Mouse (Mus musculus) kidney, postnatal 25 days (tissue): ENCODE results near the gene Gsk3b.

Experiments used
- DNase-seq, 2 experiments: peaks; one replicate each; pipeline ENCODE4 v3.0.0; 2021; ENCODE audit warnings: mixed read lengths in 2 of 2

Gsk3b gene

DNA sequence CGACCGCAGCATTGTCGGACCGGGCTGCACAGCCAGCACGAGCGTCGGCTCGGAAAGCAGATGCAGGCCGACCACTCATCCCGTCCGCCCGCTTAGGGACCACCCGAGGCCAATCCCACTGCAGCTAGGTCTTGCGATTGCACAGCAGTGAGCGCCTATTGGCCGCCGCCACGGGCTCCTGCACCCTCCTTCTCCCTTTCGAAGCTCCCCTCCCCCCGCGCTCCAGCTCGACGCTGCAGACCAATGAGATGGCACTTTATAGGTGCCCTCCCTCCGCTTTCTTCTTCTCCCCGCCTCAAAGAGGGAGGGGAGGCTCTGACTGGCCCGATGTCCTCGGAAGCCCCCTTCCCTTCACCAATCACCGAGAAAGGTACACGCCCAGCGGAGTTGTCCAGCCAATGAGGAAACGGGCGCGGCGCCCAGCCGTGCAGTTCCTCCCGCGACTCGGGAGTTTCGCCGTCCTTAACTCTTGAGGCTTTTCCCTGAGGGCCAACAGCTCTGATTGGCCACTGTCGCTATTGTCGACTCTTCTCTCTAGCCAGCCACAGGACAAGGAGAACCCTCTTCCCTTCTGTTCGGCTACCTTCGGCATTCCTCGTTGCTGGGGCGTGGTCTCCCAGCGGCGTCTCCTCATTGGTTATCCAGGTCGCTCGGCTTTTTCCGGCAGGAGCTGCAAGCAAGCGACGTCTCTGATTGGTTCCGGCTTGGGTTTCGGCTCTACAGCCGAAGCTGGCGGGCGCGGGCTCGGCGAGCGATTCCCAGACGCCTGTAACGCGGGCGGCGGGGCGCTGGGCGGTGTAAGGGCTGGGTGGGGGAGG lies at the start of gene Gsk3b:
Gene Gsk3b, plus strand, starts transcription at position 373 of the 818 bp plus-strand sequence.
- peak; percentile 100 for DNase-seq

- no peak for DNase-seq
These were observed 46.6 kb upstream of the Gsk3b start for GRCm38 (mm10) chr16:38042160-38042559.

DNA sequence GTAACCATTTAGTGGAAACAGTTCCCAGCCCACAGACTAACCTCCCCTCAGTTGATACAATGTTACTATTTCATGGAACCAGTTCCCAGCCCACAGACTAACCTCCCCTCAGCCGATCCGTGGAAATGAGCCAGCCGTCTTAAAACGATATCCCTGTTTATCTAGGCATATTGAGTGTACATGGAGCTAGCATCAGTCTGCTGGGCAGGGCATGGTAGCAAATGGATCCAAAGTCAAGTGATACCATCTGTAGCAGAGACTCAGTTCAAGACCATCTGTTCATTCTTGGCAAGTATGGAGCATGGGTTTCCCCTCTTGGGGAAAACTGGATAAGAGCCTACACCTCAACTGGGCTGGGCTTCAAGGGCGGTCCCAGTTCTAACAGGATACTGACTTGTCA lies 44.2 kb upstream of the Gsk3b start:
- no peak for DNase-seq

GRCm38 (mm10) chr16:38047781-38048558 lies 40.8 kb upstream of the Gsk3b start:
- no peak for DNase-seq

DNA sequence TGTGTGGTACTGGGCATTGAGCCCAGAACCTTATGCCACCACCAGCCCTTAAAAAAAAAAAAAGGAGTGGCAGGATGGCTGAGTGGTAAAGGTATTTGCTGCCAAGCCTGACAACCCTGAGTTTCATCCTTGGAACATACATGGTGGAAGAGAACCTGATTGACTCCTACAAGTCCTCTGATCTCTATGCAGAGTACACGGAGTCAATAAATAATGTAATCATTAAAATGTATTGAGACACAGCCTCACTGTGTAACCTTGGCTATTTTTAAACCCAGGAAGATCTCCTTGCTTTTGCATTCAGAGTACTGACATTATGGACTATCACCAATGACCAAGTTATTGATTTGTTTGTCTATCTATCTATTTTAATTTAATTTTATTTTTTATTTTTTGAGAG lies 30.9 kb upstream of the Gsk3b start:
- DNase-seq: no peak

GRCm38 (mm10) chr16:38058836-38059235 lies 30.0 kb upstream of the Gsk3b start:
- no peak for DNase-seq

DNA sequence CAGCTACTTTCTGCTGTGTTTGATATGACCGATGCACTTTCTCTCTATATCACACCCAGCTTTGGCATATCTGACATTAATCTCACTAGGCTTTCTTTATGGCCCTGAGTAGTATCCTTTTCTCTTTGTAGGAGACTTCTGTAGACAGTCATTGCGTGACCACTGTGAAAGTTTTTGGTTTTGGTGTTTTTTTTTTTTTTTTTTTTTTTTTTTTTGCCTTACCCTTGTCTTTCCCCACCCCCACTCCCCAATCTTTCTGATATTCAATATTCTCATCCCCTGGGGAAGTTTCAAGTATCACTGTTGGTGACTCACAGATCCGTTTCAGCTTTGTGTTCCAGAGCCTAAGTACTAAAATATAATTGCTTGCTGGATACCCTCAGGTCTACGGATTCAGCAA lies 29.2 kb upstream of the Gsk3b start:
- no peak for DNase-seq

DNA sequence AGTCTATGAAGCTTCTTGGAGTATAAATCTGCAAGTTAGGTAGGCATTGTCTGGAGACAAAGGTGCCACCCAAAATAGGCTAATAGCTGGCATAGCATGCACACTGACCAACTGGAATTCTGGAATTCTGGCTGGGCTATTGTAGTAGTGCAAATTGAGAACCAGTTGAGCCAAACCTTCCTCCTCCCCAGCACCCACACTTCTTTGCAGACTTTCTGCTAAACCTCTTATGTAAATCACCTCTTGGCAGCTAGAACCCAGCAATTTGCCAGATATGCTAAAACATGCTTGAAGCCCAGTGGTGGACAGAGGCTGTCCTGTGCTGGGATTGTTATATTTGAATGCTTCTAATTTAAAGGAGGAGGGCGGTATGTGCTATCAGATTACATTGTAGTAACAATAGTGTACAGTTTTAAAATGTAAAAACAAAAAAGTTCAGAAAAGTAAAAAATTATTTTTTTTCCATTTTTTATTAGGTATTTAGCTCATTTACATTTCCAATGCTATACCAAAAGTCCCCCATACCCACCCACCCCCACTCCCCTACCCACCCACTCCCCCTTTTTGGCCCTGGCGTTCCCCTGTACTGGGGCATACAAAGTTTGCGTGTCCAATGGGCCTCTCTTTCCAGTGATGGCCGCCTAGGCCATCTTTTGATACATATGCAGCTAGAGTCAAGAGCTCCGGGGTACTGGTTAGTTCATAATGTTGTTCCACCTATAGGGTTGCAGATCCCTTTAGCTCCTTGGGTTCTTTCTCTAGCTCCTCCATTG lies 14.8 kb upstream of the Gsk3b start:
- peak; percentile 46 to 47 for DNase-seq

GRCm38 (mm10) chr16:38080201-38080600 lies 8.6 kb upstream of the Gsk3b start:
- DNase-seq: no peak

DNA sequence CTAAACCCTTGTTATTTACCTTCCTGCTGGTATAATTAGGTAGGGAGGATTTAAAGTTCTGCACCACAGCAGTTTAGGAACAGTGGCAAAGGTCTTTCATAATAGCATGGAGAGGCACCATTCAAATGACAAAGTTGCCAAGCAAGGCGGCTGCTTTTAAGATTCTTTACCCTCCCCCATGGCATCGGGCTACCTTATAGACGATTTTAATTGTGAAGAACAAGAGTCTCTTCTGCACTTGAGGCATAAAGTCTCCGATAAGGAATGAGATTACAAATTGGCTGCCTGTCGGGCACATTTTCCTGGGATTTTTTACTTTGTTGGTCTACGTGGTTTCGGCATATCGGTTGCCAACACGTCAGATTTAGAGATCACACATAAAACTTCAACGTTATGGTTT lies 1.6 kb upstream of the Gsk3b start:
- no peak for DNase-seq

DNA sequence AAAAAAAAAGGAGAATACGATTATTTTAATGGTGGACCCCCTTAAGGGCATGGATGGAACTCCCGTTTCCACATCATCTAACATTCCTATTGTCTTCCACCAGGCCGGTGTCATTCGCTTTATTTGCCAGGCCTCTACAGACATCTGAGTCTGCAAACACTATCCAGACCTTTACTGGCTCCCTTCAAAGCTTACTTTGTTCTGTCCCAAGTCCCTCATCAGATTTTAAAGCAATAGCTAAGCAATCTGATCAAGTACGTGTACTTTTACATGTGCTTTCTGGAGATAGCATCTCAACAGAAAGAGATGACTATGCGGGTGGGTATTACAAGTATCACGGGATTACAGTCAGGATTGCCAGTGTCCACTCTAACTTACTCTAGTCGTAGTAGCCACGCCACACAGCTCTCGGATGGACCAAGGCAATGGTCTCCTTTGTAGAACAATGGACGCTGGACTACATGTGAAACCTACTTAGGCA lies 1.1 kb upstream of the Gsk3b start:
- no peak for DNase-seq

DNA sequence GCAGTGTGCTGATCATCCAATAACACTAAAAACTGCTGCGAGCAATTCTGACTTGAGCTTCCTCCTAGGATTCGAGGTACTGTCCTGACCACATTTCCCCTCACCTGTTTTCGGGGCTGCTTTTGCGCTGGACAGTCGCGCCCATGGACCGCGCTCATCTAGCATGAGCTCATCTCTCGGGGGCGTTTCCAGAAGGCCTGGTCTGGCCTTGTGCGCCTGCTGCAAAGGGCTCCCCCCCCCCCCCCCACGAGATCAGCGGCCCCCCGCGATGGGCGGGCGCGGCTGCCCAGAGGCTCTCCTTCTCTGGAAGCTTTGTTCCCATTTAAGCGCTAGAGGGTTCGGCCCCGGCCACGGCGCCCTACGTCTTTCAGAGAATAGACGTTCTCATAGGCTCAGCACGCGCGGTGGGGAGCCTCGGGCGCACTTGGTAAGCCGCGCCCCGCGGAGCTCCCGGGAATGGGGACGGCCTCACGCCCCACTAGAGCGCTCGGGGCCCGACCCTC lies 624 bp upstream of the Gsk3b start:
- DNase-seq: peak in 1 of 2 experiments; percentile 79

- DNase-seq: no peak
These were observed 808 bp downstream of the Gsk3b start for GRCm38 (mm10) chr16:38089447-38090170.

DNA sequence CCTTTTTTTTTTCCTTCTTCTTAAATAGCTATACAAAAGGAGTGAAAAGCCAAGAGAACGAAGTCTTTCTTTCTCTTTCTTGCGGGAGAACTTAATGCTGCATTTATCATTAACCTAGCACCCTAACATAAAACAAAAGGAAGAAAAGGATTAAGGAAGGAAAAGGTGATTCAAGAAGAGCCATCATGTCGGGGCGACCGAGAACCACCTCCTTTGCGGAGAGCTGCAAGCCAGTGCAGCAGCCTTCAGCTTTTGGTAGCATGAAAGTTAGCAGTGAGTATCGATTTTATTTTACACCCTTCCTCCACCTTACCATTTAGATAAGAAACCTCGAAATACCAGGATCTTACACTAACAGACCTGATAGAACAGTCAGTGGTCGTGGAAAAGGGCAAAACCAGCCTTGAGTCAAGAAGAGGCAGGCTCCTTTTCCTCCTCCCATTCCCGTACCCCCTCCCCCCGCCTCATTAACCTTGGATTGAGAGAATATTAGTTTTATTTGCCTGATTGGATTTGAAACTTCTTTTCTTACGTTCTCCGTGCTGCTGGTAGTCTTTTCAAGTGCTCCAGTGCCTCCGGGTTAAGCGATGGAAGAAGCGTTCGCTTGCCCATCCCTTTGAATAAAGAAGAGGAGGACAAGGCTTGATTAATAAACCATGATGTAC lies 1.7 kb downstream of the Gsk3b start:
- DNase-seq: peak in 1 of 2 experiments; percentile 12

DNA sequence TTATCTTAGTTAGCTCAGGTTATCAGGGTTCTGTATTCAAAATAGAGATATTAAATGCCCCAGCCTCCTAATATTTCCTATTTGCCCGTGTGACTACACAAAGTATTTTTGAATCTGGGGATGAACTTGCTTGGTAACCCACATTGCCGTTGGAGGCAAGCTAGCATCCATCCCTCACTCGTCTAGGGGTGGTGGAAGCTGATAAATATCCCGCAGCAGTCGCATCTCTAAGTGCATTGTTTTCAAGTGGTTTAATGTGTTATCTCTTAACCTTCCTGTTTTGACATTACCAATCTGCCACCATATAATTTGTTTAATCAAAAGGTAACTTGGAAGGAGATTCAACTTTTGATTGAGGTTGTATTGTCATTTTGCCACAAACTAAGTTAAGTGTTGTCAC lies 2.2 kb downstream of the Gsk3b start:
- no peak for DNase-seq

- no peak for DNase-seq
These were observed 2.9 kb downstream of the Gsk3b start for GRCm38 (mm10) chr16:38091706-38092105.

DNA sequence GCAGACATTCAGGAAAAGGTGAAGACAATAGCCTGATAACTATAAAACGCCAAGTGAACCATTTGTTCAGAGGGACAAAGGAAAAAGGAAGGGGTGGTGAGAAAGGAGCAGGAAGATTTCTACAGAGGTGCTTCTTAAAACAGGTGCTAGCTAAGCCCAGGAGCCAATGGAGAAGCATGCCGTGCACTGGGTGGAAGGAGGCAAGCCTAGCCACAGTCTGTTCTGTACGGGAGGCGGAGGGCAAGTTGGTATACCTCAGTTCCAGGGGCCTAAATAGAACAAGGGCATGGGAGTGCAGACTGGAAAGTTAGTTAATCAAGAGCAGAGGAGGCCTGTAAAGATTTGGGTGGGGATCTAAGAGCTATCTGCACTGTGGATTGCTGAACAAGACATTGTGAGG lies 3.8 kb downstream of the Gsk3b start:
- DNase-seq: peak; percentile 17 to 51

DNA sequence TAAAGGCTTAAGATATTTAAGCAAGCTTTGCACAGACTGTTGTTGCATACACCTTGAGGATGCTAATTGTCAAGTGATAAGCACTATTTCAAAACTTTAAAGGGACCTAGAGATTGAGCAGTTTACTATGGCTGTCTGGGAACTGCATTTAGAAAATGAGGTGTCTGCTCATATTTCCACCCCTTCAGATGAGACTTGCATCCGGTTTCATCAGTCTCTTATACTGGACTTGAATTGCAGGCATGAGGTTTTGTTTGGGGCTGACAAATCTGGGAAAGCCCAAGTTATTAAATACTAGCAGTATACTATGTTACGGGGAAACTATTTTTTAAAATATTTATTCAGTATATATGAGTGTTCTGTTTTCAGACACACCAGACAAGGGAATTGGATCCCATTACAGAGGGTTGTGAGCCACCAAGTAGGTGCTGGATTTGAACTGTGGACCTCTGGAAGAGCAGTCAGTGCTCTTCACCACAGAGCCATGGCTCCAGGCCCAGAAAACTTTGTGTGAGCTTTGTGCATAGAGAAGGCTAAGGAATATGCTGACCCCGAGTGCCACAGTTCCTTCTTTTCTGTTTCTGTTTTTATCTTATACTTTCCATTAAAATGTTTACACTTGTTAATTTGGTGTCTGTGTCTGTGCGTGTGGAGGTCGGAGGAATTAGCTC lies 6.5 kb downstream of the Gsk3b start:
- no peak for DNase-seq

DNA sequence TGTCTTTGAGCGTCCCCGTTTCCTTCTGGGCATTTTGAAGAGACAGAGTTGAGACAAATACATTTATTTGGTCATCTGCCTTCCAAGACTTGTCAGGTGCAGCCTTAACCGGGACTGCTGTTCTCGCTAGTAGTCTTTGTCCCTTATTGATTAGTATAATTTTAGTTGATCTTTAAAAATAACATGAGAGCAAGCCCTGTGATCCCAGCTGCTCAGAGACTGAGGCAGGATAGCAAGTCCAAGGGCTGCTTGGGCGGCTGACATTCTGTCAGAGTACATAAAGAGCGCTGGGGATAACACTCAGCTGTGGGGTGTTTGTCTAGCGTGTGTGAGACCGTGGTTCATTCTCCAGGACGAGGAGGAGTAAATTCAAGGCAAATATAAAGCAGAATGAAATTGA lies 8.7 kb downstream of the Gsk3b start:
- DNase-seq: no peak

DNA sequence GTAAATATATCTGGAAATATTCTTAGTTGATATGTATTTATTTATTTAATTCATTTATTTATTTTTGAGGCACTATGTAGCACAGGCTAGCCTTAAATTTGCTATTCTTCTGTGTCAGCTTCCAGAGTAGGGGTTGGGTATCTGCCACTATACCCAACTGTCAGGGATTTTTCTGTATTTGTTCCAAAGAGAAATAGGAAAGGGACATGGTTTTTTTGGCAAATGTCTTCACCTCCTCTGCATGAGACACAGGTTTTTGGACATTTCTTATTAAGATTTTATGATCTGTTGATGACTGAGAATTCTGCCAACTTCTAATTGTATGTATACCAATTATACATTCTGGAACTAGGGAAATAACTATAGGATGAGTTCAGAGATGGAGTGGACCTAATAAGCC lies 10.5 kb downstream of the Gsk3b start:
- no peak for DNase-seq

DNA sequence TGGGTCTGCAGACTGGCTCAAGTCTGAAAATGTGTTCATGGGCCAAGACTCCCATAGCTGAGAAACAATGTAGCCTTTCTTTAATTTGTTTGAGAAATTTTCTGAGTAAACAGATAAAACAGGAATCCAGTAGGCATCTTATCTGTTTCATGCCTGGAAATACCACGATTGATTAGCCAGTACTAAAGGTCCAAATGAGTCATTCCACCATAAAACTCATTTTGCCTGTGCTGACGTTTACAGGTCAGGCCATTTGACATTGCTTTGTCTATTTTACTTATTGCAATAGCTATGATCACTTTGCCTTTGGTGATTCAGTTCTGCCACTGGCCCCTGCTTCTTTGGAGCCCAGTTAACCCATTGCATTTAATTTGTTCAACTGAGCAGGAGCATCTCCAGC lies 11.8 kb downstream of the Gsk3b start:
- no peak for DNase-seq
